Mouse (Mus musculus) gastrocnemius, postnatal 36 days (tissue): ENCODE data around the gene Cep170. TPM values are rescaled to one million over a fixed set of nuclear protein-coding genes. Genes with fewer than 3 reads are reported as not detected.
A peak's percentile ranks its signal among the peaks of the same experiment; 100 is the strongest.

Source experiments
- DNase-seq, 2 experiments: peaks; one replicate each; pipeline ENCODE4 v3.0.0; 2022
- intact Hi-C: fragments of 180-260 bp; cut with DNase I; formaldehyde crosslinking; loops from one replicate; pipeline ENCODE4 v1.15.1; 2025
- microRNA-seq, 2 experiments: library from miRNA; unstranded; fragments of <30 nt; microRNA quantifications; one replicate each; pipeline ENCODE4 v1.2.0; 2021
- total RNA-seq, 2 experiments: library from RNA; stranded (reverse); gene quantifications; 2 replicates each; pipeline ENCODE4 v1.2.3; 2021

Gene Cep170
- total RNA-seq, 2 experiments from 2014 or later, result 16.0 to 17.3 TPM

- DNase-seq, result no peak
- intact Hi-C loops, result no loop called here
Measured at GRCm38 (mm10) chr1:176755586-176755985, 58.3 kb downstream of the Cep170 start.

GRCm38 (mm10) chr1:176753861-176754718 is 59.8 kb downstream of the Cep170 start:
- no peak for DNase-seq
- intact Hi-C loops, result no loop called here

- intact Hi-C loops, result no loop called here
Measured at GRCm38 (mm10) chr1:176749708-176750107, 64.2 kb downstream of the Cep170 start.

GRCm38 (mm10) chr1:176732834-176733233 is 81.0 kb downstream of the Cep170 start:
- no peak for DNase-seq
- intact Hi-C loops, result no loop called here

More at GRCm38 (mm10) chr1:176749708-176750107, 64.2 kb downstream of the Cep170 start:
- no peak for DNase-seq

GRCm38 (mm10) chr1:176730528-176730927 is 83.3 kb downstream of the Cep170 start:
- intact Hi-C loops, result no loop called here
- no peak for DNase-seq

- intact Hi-C loops, result no loop called here
- no peak for DNase-seq
Measured at GRCm38 (mm10) chr1:176727372-176727771, 86.5 kb downstream of the Cep170 start.

- intact Hi-C loops, result no loop called here
- no peak for DNase-seq
Measured at GRCm38 (mm10) chr1:176724771-176725170, 89.1 kb downstream of the Cep170 start.

- intact Hi-C loops, result no loop called here
- peak in 1 of 2 experiments; percentile 28 for DNase-seq
Measured at GRCm38 (mm10) chr1:176723858-176724713, 89.8 kb downstream of the Cep170 start.

GRCm38 (mm10) chr1:176712436-176712835 is 101.4 kb downstream of the Cep170 start:
- intact Hi-C loops, result no loop called here
- no peak for DNase-seq

- intact Hi-C loops, result no loop called here
- no peak for DNase-seq
Measured at GRCm38 (mm10) chr1:176700226-176700625, 113.6 kb downstream of the Cep170 start.

- intact Hi-C loops, result loop anchor here (2.0 to 10.0 kb wide), 2 partner anchors 265 to 477 kb away; no protein-coding TSS in a partner anchor
- no peak for DNase-seq
Measured at GRCm38 (mm10) chr1:176699793-176700192, 114.1 kb downstream of the Cep170 start.

- DNase-seq, result no peak
- intact Hi-C loops, result loop anchor here (2.0 to 10.0 kb wide), 2 partner anchors 264 to 476 kb away; no protein-coding TSS in a partner anchor
Measured at GRCm38 (mm10) chr1:176698647-176699046, 115.2 kb downstream of the Cep170 start.

GRCm38 (mm10) chr1:176697091-176697490 is 116.8 kb downstream of the Cep170 start:
- intact Hi-C loops, result loop anchor here (10.0 kb wide), 1 partner anchor 262 kb away; no protein-coding TSS in a partner anchor
- DNase-seq, result peak in 1 of 2 experiments; percentile 29

- DNase-seq, result no peak
- intact Hi-C loops, result loop anchor here (10.0 kb wide), 1 partner anchor 256 kb away; no protein-coding TSS in a partner anchor
Measured at GRCm38 (mm10) chr1:176691101-176691500, 122.8 kb downstream of the Cep170 start.

- DNase-seq, result no peak
- intact Hi-C loops, result no loop called here
Measured at GRCm38 (mm10) chr1:176688251-176688880, 125.5 kb downstream of the Cep170 start.

Small RNA genes within 50 kb of the gene (microRNA-seq; reads per million reads assigned to microRNA genes)
- 139 to 198 reads per million in 2 experiments for gene Mir350

Other genes with a start within 250 kb of the Cep170 start
- gene Sdccag8, start 593 bp upstream of the Cep170 start, total RNA-seq, result 1 to 10 TPM; 3.0 to 5.7 TPM